Mouse (Mus musculus): Measurements from ENCODE around the gene Gm20388.

Gene Gm20388

DNA sequence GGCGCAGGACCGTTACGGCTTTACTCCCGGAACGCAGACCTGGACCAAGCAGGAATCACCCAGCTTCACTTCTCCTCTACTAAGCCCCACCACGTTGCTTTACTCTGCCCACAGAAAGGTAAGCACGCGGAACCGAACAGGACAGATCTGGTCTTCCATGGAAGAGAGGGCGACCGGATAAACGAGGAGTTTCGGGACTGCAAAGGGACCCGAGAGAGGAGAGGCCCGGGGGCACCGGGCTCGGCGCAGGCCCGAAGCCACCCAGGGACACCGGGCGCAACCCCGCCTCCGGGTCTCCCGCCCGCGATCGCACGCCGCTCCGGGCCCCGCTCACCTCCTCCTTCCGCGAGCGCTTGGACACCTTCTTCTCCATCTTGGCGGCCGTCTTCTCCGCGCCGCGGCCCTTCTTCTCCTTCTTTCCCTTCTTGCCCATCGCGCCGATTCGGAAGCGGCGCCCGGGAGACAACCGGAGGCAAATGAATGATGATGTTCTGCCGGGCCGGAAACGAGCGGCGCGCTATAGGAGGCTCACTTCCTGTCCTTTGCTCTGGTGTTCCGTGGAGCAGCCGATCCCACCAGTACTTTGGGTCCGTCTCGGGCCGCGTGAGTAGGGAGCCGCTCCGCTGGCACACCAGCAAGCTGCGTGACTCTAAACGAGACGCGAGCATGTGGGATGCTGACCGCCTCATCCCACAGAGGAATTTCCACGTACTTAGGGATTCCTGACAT is 1918.6 kb downstream of the Gm20388 start, which contains the start of gene Klhdc4:
TSS of gene Klhdc4 (minus strand) at position 522 of the 729 bp plus-strand sequence.
- DNase-seq, result peak; percentile 92

DNA sequence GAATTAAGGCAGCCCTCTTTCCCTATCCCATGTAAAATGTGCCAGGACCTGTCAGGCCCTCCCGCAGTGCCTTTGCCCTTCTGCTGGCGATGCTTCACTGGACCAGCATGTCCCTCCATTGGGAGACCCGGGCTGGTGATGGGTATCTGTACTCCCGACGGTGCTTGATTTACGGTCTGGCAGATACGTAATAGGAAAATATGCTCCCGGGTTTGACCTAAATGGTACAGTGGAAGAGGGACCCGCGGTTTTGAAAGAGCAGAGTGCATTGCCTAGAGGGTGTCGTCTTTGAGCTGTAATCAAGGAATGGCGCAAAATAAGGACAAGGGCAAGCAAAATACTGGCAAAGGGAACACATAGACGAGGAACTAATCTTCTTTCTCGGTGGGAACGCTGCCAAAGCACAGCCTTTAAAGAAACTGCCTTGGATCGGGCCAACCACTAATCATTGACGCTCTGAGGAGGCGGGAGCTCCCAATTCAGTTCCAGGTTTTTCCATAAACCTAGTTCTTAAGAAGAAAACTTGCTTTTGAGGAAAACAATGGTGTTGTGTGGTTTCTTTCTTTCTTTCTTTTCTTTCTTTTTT is 1919.2 kb downstream of the Gm20388 start:
- DNase-seq, result no peak

DNA sequence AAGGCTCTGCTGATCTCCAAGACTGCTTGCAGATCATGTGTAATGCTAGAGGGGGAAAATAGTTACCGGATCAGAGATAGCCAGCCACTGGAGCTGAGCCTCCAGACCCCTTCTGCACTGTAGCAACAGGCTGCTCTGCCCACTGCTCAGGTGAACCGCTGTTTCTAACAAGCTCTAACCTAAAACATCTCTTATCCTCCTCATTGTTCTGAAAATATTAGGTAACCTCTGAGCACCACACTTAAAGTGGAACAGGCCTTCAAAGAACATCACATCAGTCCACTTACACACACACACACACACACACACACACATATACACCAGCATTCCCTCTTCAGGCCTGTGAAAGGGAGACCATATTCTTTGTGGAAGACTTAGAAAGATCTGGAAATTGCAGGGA is 1921.4 kb downstream of the Gm20388 start:
- DNase-seq, result no peak

DNA sequence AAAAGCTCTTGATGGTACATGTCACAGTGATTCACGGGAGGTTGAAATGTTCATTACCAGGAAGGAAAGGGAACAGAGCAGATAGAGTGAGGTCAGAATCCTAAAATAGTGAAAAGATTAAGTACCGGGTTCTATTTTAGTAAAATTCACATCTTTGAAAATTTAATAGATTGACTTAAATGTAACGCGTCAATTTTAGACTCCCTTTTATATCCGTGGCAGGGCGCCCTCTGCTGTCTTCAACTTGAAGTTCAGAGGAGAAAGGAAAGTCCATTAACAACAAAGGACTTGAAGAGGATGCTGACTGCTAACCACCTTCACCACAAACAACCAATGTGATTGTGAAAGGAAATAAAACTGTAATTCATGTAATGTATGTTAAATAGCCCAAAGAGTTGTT is 1921.9 kb downstream of the Gm20388 start:
- peak; percentile 78 to 84 for DNase-seq

DNA sequence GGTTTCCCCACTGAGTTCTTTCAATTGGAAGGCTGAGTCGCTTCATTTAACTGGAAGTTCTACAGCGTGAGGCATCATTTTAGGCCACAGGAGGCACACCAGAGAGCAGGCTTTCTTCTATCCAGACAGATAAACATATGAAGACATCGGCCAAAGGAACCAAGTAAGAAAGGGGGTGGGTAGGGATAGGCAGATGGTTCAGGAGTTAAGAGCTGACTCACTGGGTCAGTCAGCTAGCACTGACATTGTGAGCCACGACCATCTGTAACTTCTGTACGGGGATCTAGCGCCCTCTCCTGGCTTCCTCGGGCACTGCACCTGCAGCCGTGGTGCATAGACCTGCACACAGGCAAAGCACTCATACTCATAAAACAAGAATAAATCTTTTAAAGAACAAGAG is 1930.6 kb downstream of the Gm20388 start:
- DNase-seq, result peak; percentile 81

DNA sequence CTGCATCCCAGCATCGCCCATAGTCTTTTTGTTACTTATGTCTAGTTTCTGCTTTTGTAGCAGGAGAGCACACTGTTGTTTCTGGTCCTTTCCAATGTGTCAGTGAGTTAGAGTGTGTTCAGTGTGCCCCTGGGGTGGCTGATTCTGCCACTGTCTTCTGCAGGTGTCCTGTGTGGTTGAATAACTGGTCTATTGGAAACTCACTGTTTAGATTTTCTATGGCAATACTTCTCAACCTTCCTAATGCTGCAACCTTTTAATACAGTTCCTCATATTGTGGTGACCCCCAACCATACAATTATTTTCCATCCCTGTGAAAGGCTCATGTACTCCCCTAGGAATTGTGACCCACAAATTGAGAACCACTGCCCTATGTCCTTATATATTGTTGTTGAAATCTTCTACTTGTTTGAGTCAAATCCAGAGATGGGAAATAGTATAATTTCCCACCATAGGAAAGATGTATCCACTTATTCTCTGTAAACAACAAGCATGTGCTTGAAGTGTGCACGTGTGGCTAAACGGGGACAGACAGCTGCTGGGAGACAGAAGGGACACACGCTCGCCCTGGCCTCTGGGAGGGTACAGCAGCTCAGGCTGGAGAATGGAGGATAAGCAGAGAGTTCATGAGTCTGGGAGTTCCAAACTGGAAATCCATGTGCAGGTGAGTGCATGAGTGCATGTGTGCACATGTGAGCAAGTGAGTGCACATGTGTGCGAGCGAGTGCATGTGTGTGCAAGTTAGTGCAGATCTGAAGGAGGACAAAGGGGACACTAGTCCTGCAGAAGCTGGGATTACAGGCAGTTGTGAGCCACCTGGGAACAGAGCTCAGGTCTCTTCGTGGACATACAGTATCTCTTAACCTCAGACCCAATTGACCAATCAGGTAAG is 1931.7 kb downstream of the Gm20388 start:
- no peak for DNase-seq

DNA sequence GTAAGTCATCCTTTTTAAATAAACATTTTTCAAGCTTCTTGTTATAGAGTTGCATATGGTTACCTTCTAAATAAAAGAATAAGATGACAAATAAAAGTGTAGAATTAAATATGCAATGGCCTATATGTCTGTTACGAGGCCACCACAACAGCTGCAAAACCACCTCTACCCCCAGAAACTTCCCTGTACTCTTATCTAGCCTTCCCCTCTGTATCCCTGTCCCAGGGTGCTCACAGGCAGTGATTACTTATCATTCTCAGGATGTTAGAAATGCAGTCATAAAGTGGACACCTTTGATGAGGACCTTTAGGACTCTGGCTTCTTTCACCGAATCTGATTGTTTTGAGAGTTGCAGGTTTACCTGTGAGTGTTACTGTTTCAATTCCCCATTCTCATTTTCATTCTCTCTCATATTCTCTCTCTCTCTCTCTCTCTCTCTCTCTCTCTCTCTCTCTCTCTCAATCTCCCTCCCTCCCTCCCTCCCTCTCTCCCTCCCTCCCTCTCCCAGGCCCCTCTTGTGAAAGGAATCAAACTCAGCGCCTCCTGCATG is 1932.6 kb downstream of the Gm20388 start:
- DNase-seq, result no peak

DNA sequence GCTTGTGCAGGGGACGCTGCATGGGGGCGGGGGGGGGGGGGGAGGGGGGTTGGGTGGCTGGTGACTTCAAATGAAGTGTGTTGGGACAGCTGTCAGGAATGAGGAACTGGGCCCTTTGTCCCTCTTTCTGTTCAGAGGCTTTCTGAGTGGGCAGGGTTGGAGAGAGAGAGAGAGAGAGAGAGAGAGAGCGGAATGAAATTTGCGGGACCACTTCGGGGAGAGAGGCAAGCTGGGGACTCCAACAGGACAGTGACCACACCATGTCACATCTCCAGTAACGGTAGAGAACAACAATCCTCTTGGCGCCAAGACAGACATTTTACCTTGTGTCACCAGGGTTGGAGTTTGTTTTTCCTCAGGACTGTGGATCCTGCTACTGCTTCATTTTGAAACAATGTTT is 1934.1 kb downstream of the Gm20388 start:
- DNase-seq, result no peak

DNA sequence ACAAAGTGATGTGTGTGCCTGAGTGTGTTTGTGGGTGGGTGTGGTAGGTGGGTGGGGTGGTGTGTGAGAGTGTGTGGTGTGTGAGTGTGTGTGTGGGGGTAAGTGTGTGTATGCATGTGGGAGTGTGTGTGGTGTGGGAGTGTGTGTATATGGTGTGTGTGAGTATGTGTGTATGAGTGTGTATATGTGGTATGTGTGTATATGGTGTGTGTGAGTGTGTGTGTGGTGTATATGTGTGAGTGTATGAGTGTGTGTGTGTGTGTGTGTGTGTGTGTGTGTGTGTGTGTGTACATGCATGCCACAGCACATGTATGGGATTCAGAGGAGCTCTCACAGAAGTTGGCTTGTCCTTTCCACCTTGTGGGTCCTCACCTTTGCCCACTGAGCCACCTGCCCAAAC is 1936.2 kb downstream of the Gm20388 start:
- no peak for DNase-seq

DNA sequence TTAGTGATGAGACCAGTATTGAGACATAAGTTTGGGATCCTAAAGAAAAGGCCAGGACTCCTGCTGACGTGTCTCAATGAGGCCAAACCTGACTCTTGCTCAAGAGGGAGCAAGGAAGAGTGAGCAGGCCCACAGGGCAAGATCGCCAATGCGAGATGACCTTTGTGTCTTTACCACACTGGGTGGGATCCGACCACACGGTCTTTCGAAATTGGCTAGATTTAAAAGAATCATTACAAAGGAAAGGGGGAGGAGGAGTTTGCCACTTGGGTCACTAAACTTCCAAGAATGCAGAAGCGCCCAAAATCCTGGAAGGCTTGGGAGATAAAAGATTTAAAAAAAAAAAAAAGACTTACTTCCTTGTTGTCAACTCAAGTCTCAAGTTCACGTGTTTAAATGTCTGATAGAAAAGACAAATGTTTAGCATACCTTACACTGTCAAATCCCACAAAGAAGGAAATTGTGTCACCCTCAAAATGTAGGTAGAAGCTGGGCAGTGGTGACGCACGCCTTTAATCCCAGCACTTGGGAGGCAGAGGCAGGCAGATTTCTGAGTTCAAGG is 1936.7 kb downstream of the Gm20388 start:
- no peak for DNase-seq

DNA sequence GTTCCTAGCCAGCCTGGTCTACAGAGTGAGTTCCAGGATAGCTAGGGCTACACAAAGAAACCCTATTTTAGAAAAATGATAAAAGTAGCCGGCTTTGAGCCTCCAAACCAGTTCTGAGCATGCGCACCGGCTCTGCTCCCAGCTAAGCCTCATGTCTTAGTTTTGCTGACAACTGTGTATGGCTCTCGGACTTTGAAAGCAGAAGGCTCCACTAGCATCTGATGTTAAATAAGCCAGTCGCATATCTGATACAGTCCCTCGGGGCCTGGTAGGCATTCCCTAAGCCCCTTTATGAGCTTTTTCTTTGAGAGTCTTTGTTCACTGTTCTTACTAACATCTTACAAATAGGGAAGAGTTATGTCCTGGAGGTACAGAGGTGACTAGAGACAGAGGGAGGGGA is 1937.3 kb downstream of the Gm20388 start:
- DNase-seq, result no peak

DNA sequence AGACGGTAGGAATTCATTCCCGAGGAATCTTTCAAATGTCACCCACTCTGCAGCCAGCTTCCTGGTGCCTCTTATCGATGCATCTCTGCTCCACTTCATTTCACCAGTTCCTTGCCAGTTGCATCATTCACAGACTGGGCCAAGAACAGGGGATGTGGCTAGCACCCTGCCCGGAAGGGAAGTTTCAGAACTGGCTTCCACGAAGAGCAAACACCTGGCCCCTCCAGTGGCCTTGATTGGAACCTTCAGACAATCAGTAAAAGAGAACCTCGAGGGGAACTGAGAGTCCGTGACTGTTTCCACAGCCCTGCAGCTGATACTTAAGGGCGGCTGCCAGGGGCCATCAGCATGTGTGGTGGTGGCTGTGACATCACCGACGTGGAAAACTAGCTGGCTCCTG is 1937.9 kb downstream of the Gm20388 start:
- DNase-seq, result no peak

DNA sequence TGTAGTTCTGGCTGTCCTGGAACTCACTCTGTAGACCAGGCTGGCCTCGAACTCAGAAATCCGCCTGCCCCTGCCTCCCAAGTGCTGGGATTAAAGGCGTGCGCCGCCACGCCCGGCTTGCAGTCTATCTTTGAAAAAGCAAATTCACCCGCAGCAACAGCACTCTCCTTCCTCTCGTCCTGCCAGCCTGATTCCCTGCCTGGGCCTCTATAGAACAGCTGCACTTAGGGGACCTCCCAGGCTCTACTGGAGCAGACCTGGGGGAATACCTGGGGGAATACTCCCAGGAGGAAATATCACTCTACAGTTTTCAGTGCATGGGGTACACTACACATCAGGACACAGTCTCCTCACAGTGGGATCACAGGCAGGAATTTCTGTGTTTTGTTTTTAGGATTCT is 1938.7 kb downstream of the Gm20388 start:
- DNase-seq, result no peak

DNA sequence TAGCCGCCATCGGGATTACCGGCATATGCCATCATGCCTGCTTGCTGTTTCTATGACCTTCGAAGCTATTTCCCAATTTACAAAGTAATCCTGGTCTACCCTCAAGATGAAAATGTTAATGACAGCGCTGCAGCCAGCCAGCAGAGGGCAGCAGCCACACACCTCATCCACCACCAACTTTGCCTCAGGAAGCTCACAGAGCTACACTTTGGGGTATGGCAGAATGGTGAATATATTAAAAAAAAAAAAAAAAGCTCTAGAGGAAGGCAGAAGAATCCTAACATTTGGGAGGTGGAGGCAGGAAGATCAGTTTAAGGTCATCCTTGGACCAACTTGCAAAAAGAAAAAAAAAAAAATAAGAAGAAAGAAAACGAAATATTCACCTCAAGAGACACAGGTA is 1939.4 kb downstream of the Gm20388 start:
- peak; percentile 79 to 80 for DNase-seq

DNA sequence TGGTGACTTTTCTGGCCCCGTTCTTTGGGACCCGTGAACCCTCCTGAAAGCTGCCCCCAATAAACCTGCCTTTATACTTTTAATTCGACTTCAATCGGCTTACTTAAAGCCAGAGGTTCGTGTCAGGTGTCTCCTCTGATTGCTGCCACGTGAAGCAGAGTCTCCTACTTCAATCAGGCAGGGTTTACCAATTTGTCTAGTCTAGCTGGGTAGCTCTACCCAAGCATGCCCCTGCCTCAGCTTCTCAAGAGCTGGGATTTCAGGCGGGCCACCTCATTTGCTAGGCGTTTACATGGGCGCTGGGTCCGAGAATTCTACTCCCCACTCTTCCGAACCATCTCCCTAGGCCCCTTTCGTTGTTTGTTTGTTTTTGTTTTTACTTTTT is 1939.8 kb downstream of the Gm20388 start:
- peak in 1 of 2 experiments; percentile 12 for DNase-seq

DNA sequence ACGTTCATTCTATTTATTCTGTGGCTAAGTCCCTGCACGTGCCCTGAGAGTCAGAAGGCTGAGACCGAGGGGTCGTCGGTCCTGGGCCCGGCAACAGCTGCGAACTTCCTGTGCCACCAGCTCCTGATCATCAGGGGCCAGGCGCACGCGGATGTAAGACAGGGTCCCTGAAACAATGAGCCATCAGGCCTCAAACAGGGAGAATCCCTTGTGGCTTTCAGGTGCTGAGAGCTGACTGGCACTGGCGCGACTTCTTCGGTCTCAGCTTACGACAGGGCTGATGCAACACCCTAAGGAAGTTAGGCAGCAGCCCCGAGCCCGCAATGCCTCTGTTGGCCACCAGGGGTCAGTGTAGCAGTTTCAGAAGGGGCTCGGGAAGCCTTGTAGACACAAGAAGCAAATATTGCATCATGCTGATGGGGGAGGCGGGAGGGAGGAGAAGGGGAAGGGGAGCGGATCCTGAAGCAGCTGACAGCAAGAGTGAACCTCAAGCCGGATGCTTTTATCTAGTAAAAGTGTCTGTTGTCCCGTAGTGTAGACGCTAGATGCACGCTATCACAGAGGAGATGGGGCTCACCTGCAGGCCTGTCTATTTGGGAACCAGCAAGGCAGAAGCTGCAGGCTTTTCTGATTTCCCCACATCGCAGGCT is 1940.3 kb downstream of the Gm20388 start:
- peak; percentile 98 to 99 for DNase-seq

DNA sequence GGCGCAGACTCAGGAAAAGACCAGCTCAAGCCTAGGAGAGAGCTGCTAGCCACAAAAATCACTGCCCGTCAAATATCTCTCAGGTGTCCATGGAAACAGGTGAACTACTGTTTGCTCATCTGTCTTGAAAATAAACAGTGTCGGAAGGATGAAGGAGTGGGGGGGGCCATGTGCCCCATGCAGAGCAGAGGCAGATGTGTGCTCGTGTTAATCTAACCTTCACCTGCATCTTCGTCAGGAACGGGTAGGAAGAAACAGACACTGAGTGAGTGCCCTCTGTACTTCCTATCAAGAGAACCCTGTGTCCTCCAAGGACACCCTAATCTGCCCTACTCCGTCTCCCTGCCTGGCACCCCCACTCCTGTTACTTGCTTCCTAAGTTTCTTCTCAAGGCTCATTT is 1941.1 kb downstream of the Gm20388 start:
- DNase-seq, result no peak

DNA sequence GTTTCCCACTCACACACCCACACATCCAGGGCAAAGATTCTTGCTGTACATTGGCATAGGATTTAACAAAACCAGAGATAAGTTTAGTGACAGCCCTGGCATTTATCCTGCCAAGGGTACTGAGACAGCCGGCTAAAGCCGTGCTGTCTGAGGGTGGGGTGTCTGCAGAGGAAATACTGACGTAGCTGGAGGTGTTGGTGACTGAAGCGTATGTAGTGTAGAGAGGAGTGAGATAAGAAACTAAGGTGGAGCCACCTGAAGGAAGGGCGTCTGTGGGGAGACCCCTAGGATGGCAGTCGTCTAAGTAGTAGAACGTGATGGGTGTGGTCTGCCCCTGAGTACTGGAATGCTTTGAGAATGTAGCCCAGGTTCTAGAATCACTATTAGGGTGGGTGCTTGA is 1941.8 kb downstream of the Gm20388 start:
- no peak for DNase-seq

DNA sequence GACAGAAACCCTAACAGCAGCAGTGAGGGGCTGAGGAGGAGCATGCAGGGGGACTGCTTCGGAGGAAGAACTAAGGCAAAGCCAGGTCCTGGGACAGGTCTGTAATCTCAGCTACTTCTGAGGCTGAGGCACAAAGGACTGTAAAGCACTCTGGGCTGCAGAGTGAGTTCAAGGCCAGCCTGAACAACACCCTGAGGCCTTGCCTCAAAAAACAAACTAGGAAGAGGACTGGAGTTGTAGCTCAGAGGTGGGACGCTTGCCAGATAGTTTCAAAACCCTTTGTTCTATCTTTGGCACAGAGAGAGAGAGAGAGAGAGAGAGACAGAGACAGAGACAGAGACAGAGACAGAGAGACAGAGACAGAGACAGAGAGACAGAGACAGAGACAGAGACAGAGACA is 1942.9 kb downstream of the Gm20388 start:
- no peak for DNase-seq

DNA sequence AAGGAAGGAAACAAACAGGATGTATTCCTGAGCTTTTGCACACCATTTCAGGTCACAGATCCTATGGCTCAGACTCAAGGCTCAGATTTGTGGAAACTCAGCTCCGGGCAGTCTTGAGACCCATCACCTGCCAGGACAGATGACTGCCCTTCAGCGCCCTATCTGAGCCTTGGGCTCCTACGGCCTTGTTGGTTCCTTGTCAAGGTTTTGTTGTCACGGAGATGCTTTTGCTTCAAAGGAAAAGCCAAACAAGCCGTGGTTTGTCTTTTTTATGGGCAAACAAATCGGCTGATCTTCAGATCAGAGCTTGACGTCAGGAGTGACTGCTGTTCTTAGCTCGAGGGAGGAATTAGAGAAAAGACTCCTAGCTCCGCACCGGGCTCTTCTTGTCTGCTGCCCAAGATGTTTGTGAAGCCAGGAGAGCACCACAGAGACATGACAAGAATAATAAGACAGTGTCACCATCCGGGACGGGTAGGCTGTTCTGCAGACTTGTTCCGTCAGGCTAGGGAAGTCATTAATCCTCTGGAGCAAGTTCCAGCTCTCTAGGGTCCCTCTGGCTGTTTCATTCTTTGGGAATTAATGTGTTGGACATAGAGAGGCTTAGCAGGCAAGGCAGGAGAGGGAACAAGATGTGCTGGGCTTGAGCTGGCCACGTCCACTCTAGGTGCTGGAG is 1945.6 kb downstream of the Gm20388 start:
- no peak for DNase-seq

DNA sequence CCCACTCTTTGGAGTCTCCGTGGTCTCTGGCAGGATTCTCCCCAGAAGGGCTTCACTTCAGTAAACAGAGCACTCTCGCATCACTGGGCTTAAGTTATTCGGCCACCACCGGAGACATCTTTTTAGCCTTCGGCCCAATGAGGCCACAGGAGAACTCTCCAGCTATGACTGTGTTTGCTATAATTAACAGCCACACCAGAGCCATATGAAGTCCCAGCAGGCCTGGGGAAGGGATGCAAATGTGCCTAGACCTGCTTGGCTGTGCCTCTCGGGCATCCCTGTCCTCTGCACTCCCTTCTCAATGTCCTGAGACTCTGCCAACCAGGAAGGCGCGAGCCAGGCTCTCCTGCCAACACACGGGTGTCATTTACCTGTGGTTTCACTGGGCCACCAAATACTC is 1946.7 kb downstream of the Gm20388 start:
- no peak for DNase-seq

DNA sequence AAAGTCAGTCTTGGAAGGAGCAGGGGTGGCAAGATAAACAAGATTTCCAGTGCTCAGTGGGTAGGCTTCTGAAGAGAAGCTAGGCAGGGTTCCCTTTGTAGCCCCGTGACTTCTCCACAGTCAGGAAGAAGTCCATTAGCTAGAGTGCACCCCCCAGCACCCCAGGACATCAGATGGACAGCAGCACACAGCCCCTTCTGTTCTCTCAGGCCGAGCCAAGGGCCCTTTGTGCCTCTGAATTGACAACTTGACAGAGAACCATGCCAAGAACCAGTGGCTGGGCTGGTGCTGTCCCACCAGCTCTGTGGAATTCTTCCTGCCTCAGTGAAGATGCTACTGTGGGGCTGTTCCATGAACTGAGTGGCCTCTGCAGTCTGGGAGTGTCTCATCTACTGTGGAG is 1947.1 kb downstream of the Gm20388 start:
- DNase-seq, result no peak

Data from B cell, adult 2 months (primary cell).